12 mouse cellular contexts compared by ENCODE assay signal in the genomic region with DNA sequence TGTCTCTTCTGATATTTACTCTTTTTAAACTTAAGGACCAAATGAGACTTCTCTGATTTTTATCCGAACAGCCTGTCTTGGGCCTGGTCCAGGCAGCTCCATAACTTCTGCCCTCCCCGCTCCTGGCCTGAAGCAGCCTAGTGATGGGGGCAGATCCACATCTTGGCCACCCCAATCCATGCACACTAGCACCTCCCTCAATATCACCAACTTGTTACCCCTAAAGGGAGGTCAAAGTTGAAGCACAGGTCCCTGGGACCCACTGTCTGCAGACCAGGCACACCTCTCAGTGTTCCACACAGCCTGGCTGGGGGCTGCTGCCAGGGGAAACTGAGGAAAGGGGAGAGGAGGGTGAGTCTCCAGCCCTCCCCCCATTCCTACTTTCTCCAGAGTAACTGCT.
"Had no signal": no experiment of that assay in that cellular context is flagged by ENCODE, and none has a peak within 500 bp of the region (broad histone marks: within the 10 kb centered on the region; RNA-seq: fewer than 3 reads in every experiment).

No protein-coding gene starts in this region.

- H3K4me2 ChIP-seq: limb, embryonic 12.5 days; lung, embryonic 15.5 days; midbrain, embryonic 12.5 days; neural tube, embryonic 13.5 days had no signal

- H3K9me3 ChIP-seq: limb, embryonic 12.5 days; lung, embryonic 15.5 days; megakaryocyte, embryonic 14.5 days; midbrain, embryonic 12.5 days; neural tube, embryonic 13.5 days had no signal

- H3K4me1 ChIP-seq: limb, embryonic 12.5 days; lung, embryonic 15.5 days; midbrain, embryonic 12.5 days; neural tube, embryonic 13.5 days had no signal

- ATAC-seq: midbrain, embryonic 16.5 days had no signal

- DNase-seq: kidney, adult 11 months; kidney, adult 9 months; kidney, postnatal 14 days; lung, postnatal 14 days; retina, postnatal 1 day had no signal

- H3K9ac ChIP-seq: limb, embryonic 12.5 days; lung, embryonic 15.5 days; midbrain, embryonic 12.5 days; neural tube, embryonic 13.5 days had no signal

- H3K4me3 ChIP-seq: limb, embryonic 12.5 days; lung, embryonic 15.5 days; megakaryocyte, embryonic 14.5 days; midbrain, embryonic 12.5 days; neural tube, embryonic 13.5 days had no signal

- H3K27ac ChIP-seq: limb, embryonic 12.5 days; lung, embryonic 15.5 days; macrophage; midbrain, embryonic 12.5 days; neural tube, embryonic 13.5 days had no signal

- H3K27me3 ChIP-seq: limb, embryonic 12.5 days; lung, embryonic 15.5 days; megakaryocyte, embryonic 14.5 days; midbrain, embryonic 12.5 days; neural tube, embryonic 13.5 days had no signal
